Mouse (Mus musculus) embryo, embryonic 9.5 days (tissue): ENCODE data around the gene Camkv.
A peak's percentile ranks its signal among the peaks of the same experiment; 100 is the strongest.

Experiments
- DNase-seq: peaks from one replicate; pipeline ENCODE4 v3.0.0-alpha.2; 2017; ENCODE audit errors: extremely low spot score

Gene Camkv

DNA sequence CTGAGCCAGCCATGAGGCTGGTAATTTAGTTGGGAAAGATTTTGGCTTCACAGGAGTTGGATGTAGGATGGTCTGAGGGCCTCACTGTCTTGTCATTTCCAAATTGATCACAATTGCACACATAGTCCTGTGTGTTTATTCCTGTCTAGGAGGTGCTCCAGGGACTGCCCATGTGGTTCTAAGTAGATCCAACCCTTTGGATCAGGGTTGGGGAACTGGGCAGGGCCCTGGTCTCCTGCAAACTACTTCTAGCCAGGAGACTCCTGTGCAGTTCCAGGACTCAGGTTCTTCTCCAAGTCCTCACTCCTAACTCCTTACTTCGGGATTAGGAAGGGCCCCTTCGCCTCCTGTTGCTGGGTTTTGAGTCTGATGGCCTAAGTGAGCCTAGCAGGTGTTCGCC is at the start of gene Camkv:
Gene Camkv (plus strand): TSS at position 301 of the 400 bp plus-strand sequence.
- DNase-seq, result no peak

DNA sequence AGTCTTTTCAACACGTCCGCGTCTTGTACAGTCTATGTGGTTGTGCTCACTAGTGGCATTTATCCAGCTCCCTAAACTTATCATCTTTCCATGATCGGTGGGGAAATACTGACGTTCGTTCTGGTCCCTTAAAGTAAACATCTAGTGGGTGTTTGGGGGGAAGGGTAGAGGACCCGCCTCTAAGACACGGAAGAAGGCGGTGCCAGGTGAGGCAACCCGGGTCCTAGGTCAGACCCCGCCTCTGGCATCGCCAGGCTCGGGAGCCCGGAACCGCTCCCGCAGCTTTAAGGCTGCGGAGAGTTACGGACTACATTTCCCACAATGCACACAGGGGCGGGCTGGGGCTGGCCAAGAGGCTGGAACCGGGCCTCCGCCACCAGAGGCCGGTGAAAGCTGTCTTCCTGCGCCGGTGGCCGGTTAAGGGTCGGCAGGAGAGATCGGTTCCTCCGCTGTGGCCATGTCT is 47.6 kb upstream of the Camkv start, which contains the start of gene Mon1a:
Gene Mon1a (plus strand): TSS at position 348 of the 463 bp plus-strand sequence.
- DNase-seq, result peak; percentile 86

DNA sequence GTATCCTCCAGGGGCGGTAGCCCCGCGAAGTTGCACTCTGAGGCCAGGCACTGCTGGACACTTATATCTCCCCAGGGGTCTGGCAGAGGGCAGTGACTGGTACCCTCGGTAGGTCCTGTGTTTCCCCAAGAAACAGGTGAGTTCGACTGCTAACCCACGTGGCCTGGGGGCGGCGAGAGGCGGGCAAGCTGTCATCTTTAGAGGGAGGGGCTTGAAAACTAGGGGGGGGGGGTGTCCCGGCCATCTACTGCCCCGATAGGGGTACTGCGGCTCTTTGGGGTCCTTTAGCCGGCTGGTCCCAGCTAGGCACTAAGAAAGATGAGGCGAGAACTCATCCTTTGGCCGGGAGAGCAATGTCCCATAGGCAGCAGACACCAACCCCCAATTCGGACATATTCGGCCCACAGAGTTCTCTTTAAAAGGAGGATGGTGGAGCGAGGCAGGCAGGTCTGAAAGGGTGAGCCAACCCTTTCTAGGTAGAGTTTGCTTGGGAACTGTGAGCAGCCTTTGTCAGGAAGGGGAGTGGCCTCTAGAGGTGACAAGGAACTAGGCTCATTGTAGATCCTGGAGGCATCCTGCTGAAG is 47.1 kb upstream of the Camkv start:
- DNase-seq, result no peak

DNA sequence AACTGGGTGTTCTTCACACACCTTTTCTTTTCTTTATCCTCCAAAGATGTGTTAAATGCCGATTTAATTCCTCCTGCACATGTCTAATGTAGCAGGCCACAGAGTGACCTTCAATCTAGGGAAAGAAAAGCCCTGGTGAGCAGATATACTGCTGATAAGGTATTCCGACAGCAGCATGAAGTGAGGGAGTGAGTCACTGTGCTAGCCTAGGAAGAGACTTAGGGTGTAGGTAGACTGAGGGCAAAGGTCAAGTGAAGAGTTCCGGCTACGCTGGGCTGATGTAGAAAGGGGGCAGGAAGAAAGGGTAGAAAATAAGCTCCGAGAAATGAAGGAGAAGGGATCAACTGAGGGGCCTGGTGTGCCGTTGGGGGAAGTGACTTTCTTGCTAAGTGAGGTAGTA is 45.2 kb upstream of the Camkv start:
- no peak for DNase-seq

DNA sequence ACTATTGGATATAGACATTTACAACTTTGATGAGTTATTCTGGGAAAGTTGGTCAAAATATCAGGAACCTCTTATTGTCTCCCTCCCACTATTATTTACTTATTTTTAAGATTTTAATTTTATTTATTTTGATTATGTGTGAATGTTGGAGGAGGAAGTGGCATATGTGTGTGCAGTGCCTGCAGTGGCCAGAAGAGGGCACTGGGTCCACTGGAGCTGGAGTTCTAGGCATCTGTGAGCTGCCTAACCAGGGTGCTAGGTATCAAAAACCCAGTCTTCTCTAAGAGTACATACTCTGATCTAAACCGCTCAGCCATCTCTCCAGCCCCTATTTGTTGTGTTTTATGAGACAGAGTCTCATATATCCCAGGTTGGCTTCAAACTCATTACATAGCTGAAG is 44.5 kb upstream of the Camkv start:
- DNase-seq, result no peak

DNA sequence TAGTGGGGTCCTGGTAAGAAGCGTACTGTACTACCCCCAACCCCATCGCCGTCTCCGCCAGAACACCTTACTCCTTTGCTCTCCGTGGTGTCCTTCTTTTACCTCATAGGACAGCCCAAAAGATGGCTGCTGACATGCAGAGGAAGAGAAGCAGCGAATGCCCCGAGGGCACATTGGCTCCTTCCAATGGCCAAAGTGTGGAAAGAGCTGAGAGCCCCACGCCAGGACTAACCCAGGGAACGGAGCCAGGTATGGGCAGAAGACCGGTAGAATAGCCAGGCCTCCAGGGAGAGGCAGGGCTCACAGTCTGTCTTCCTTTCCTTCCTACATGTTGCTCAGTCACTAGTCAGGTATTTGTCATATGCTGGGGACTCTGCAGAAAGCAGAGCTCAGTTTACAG is 36.9 kb upstream of the Camkv start:
- no peak for DNase-seq

DNA sequence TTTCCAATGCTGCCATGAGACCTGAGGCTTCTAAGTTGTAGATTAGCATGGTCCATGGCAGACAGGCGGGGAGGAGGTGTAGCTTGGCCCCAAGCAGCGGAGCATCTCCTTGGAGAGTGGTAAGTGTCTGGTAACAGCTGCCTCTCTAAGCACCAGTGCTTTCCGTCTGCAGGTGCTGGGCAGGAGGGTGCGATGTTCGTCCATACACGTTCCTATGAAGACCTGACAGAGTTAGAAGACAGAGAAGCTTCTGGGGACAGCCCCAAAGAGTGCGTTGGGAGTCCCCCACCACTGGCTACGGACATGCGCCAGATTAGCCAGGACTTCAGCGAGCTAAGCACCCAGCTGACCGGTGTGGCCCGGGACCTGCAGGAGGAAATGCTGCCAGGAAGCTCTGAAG is 35.6 kb upstream of the Camkv start:
- DNase-seq, result no peak

DNA sequence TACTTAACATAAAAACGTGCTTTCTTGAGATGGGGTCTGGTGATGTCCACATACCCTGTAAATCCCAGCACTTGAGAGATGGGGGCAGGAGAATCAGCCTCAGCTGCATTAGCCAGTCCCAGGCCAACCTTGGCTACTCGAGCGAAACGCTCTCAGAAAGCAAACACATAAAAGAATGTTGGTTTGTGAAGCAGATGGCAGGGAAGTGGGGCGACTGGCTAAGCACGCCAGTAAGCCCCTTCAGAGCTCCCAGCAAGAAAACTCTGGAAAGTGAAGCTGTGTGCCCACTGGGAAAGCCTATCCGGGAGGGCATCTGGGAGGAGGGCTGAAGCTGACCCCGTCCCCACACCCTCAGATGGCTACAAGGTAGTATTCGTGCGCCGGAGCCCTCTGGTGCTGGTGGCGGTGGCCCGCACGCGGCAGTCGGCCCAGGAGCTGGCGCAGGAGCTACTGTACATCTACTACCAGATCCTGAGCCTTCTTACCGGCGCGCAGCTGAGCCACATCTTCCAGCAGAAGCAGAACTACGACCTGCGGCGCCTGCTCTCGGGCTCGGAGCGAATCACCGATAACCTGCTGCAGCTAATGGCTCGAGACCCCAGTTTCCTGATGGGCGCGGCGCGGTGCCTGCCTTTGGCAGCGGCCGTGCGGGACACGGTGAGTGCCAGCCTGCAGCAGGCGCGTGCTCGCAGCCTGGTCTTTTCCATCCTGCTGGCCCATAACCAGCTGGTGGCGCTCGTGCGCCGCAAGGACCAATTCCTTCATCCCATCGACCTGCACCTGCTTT is 34.4 kb upstream of the Camkv start:
- DNase-seq, result peak; percentile 83

DNA sequence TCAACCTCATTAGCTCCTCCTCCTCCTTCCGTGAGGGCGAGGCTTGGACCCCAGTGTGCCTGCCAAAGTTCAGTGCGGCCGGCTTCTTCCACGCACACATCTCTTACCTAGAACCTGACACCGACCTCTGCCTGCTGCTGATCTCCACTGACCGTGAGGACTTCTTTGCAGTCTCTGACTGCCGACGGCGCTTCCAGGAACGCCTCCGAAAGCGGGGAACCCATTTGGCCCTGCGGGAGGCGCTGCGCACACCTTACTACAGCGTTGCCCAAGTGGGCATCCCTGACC is 33.9 kb upstream of the Camkv start:
- DNase-seq, result no peak

DNA sequence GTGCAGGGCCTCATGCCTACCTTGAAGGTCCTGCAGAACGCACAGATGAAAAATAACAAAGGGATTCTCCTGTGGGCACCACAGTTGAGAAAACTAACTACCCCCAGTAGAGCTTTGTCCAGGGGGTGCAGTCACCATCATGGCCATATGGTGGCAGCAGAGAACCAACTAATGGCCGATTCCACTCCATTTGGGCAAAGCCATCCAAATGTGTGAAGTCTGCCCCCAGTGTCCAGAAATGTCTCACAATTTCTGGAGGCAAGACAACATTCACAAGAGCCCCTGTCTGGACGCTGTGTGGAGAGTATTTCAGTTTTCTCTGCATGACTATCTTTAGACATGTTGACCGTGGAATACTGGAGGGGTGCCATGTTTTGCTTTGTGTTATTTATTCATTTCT is 30.7 kb upstream of the Camkv start:
- DNase-seq, result peak; percentile 89

DNA sequence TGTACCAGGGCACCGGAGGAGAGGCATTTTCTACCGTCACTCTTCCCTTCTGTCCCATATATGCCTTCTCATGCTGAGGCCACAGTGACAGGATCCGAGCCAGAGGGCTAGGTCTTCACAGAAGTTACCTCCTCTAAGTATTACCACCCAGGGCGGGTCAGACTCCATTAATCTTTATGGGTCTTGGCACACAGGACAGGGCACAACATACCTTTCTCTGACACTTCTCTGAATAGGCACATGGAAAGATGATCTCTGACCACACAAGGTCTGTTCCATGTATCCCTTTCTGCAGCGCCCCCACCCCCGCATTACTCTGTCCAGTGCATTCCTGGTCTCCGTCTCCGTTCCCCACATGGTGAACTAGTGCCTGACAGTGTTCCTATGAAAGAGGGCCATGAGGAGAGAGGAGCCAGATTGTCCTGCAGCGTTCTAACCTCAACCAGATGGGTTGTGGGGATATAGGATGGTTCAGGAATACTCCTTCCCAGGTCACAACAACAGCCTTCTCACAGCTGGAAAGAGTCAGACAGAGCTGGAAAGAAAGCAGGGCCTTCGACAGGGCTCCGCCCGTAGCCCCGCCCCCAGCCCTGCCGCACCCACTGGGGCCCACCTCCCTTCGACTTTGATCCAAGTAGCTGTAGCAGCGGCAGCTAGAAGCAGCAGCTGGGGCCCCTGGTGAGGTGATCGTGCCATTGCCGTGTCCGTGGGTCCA is 29.1 kb upstream of the Camkv start, which contains the start of gene Mst1r:
Gene Mst1r (plus strand): TSS at position 622 of the 715 bp plus-strand sequence.
- peak; percentile 81 for DNase-seq

DNA sequence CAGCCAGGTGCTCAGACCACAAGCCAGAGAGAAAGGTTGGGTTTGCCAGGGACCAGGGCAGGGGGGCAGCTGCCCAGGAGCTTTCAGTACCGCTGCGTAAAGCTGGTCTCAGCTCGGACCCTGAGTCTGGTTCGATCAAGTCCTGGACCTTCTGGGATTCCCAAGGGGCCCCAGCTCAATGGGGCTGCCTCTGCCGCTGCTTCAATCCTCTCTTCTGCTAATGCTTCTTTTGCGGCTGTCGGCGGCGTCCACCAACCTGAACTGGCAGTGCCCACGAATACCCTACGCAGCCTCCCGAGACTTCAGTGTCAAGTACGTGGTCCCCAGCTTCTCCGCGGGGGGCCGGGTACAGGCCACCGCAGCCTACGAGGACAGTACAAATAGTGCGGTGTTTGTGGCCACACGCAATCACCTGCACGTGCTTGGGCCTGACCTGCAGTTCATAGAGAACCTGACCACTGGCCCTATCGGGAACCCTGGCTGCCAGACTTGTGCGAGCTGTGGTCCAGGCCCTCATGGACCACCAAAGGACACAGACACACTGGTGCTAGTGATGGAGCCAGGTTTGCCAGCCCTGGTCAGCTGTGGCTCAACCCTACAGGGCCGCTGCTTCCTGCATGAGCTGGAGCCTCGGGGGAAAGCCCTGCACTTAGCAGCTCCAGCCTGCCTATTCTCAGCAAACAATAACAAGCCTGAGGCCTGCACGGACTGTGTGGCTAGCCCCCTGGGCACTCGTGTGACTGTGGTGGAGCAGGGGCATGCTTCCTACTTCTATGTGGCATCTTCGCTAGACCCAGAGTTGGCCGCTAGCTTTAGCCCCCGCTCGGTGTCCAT is 28.3 kb upstream of the Camkv start:
- no peak for DNase-seq

DNA sequence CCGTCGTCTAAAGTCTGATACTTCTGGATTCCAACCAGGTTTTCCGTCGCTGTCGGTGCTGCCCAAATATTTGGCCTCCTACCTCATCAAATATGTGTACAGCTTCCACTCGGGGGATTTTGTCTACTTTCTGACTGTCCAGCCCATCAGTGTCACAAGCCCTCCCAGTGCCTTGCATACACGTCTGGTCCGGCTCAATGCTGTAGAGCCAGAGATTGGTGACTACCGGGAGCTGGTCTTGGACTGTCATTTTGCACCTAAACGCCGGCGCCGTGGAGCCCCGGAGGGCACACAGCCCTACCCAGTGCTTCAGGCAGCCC is 27.7 kb upstream of the Camkv start:
- no peak for DNase-seq

DNA sequence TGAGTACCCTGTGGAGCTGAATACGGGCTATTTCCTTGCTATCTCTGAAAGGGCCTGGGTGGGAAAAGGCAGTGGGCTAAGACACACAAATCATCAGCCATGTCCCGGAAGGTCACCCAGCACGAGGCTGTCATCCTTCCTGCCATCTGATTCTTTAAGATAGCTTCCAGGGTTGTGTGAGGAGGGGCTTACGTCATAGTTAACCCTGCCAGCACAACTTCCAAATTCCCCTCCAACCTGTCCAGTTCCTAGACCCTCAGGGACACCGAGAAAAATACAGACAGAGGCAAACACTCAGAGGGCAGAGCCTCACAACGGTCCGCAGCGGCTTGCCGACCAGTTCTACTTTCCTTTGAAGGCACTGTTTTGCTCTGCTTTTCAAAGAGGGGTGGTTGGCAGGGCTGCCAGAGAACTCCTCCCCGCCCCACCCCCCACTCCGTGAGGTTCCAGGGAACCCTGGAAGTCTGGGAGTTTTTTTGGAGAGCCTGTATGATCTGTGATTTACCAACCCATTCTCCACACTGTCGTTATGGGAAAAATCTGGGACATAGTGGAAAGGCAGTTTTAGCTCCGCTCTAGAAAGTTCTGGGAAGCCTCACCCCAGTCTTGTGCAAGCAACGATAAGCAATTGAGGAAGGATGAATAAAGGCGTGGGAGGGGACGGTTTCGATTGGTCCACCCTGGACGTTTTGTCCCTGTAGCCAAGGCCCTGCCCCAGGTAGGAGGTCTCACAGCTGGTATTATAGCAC is 26.9 kb upstream of the Camkv start:
- no peak for DNase-seq

DNA sequence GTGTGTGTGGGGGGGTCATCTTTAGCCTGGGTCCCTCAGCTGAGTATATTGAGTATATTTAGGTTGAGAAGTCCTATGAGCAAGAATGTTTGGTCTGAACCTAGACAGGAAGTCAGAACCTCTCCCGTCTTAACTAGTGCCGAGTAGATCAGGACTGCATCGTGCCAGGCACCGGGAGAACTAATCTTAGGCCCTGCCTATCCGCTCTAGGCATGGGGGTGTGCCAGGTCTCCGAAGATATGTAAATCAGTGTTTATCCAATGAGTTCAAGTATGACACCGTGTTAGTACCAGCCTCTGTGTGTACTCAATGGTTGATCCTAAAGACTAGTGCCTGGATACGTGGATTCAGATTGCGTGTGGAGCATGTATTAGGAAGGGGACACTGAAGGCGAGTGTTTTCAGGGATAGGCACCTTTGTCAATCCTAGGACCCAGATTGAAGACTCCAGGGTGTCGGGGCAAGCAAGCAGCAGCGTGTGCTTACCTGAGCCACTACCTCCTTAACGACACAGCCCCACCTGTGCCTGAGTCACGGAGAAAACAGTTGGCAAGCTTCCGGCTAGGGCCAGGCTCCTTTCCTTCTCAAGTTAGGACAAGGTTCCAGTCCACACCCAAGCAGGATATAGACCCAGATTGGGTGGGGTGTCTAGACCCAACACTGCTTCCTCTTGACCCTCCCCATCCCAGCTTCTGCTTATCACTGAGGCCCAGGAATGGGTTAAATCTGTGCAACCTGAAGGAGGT is 25.3 kb upstream of the Camkv start:
- no peak for DNase-seq

DNA sequence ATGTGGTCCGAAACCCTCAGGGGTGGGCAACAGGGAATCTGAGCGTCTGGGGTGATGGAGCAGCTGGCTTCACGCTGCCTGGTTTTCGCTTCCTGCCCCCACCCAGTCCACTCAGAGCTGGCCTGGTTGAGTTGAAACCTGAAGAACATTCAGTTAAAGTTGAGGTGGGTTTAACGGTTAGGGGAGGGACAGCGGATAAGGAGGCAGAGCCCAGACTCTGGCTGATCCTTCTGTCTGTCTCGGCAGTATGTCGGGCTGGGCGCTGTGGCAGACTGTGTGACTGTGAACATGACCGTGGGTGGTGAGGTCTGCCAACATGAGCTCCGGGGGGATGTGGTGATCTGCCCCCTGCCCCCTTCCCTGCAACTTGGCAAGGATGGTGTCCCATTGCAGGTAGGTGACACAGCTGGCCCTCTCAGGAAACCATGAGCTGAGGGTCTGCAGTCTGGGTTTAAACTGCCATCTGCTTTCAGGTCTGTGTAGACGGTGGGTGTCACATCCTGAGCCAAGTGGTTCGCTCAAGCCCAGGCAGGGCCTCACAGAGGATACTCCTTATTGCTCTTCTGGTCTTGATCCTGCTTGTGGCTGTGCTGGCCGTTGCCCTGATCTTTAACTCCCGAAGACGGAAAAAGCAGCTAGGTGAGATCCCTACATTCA is 20.6 kb upstream of the Camkv start:
- no peak for DNase-seq

DNA sequence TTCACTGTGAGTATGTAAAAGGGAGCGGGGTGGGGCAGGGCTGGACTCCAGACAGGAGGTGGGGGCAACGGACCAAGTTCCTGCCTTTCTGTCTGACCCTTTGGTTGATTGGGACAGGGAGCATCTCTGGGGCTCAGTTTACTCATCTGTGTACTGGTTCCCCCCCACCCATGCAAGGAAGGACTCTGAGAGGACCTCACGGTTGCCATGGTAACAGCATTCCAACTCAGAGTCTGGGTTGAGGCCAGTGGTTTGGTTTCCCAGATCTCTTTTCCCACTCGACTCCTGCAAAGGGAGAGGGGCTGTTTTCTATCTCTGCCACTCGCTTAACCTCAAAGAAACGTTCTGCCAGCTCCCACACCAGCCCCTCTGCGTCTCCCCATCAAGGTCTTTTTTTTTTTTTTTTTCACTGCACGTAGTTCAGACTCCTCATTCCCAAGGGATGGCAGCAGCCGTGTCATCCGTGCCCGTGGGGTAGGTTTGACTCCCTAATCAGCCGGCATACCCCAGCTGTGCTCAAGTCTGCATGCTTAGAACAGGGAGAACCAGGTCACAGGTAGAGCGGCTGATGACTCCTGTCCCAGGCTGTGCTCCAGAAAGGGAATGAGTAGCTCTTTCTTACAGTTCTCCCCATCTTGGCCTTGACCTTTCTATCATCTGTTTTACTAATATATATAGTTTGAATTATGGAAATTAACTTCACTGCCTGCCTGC is 17.4 kb upstream of the Camkv start:
- no peak for DNase-seq

DNA sequence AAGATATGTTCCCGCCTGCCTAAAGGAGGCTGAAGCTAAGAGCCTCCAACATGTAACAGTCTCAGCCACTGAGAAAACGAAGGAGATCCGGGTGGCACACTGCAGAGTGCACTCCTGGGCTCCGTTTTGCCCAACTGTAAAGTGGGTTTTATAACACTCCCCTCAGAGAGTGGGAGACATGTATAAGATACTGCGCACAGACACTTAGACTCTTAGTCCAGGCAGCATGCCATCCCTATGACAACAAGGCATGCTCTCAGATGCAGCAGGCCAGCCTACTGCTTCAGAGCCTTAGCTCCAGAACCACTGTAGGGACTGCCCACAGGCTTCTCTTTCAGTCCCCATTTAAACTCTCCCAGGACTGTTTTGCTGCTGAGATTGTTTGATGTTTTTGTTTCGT is 16.6 kb upstream of the Camkv start:
- DNase-seq, result no peak

DNA sequence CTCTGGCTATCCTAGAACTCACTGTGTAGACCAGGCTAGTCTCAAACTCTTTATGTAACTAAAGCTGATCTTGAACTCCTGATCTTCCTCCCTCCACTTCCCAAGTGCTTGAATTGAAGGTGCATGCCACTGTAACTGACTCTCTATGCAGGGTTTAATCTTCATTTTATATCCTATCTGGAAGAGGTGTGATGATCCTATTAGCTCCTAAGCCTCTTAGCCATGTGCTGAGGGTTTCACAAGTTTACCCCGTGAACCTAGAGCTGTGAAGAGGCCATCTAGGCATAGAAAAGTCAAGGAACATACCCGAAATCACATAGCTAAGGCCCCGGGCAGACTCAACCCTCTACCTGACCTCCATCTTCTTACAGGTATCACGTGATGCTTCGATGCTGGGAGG is 16.0 kb upstream of the Camkv start:
- DNase-seq, result no peak

DNA sequence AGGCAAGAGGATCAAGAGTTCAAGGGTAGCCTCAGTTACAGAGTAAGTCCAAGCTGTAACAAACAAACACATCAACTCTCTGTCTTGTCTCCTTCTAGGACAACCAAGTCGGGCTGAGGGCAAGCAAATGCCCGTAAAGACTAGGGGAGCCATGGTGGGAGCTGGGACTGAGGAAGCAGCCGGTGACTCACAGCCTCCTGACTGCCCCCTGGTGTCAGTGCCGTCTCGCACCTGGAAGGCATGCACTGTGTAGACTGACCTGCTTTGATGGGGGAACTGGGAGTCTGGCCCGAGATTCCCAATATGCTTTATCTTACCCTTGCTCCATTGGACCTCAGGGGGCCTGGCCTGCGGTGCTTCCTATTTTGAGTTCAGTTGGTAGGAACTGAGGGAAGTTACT is 12.5 kb upstream of the Camkv start:
- no peak for DNase-seq
